Mouse (Mus musculus) hindbrain, embryonic 15.5 days (tissue): ENCODE data around the gene Olfr371. TPM values are rescaled to one million over a fixed set of nuclear protein-coding genes. Genes with fewer than 3 reads are reported as not detected.

ENCODE experiments used
- ATAC-seq: fragments of 200-750 bp; cut with Nextera tagmentation; 2 replicates; pipeline ENCODE4 v1.8.0; 2017; ENCODE audit warnings: low read depth, moderate number of reproducible peaks, moderate TSS enrichment; ENCODE audit not compliant: low FRiP score
- H3K27ac ChIP-seq: fragments of 300-500 bp; sonication (generic); replicated peaks from 2 replicates; pipeline ENCODE4 v1.5.1; 2015; ENCODE audit warnings: mild to moderate bottlenecking, inconsistent platforms
- H3K27me3 ChIP-seq: fragments of 300-500 bp; sonication (generic); 2 replicates; pipeline ENCODE4 v1.6.1; 2015; ENCODE audit warnings: control low read depth, inconsistent platforms
- H3K36me3 ChIP-seq: fragments of 300-500 bp; sonication (generic); 2 replicates; pipeline ENCODE4 v1.6.1; 2015; ENCODE audit warnings: control low read depth, inconsistent platforms
- H3K4me1 ChIP-seq: fragments of 300-500 bp; sonication (generic); replicated peaks from 2 replicates; pipeline ENCODE4 v1.6.1; 2015; ENCODE audit warnings: control low read depth, inconsistent platforms
- H3K4me2 ChIP-seq: fragments of 300-500 bp; sonication (generic); 2 replicates; pipeline ENCODE4 v1.6.1; 2015; ENCODE audit warnings: moderate library complexity, mild to moderate bottlenecking, inconsistent platforms
- H3K4me3 ChIP-seq: fragments of 300-500 bp; sonication (generic); 2 replicates; pipeline ENCODE4 v1.5.1; 2015; ENCODE audit warnings: mild to moderate bottlenecking, inconsistent platforms
- H3K9ac ChIP-seq: fragments of 300-500 bp; sonication (generic); 2 replicates; pipeline ENCODE4 v1.6.1; 2015; ENCODE audit warnings: inconsistent platforms
- H3K9me3 ChIP-seq: fragments of 300-500 bp; sonication (generic); 2 replicates; pipeline ENCODE4 v1.6.1; 2016; ENCODE audit warnings: control low read depth, inconsistent platforms
- WGBS: fragments of 180-500 bp; shearing (Covaris S2); methylation state at CpG from one replicate; pipeline ENCODE4 v1.1.7; 2015; 5-methylcytosine and 5-hydroxymethylcytosine counted together
- polyA plus RNA-seq: library from polyadenylated mRNA; unstranded; fragments of >200 nt; fragmentation: Nextera tagmentation; extraction: Ambion mirVana; gene quantifications from 2 replicates; pipeline ENCODE4 v1.2.1, GENCODE M21; 2015

Olfr371 gene
- not detected in 2 replicates for polyA plus RNA-seq

- H3K4me3 ChIP-seq, result no peak within 1 kb of the TSS
- WGBS, result 36% methylated on average over 1 of the region's 1 CpGs
Observed at GRCm38 (mm10) chr8:85225688-85226087, at the start of gene Olfr371. Gene Olfr371 (plus strand): TSS chr8:85225988.

GRCm38 (mm10) chr8:85192346-85192745 is 33.4 kb upstream of the Olfr371 start:
- H3K4me1 ChIP-seq, result no peaks in the 10 kb centered on the region
- no peaks in the 10 kb centered on the region for H3K36me3 ChIP-seq
- H3K27ac ChIP-seq, result no peak overlapping the region
- no peak overlapping the region for H3K4me2 ChIP-seq
- H3K4me3 ChIP-seq, result no peak overlapping the region
- H3K9me3 ChIP-seq, result no peaks in the 10 kb centered on the region
- no peak for ATAC-seq
- 85% methylated on average over 1 of the region's 1 CpGs for WGBS
- H3K9ac ChIP-seq, result no peak overlapping the region
- H3K27me3 ChIP-seq, result no peaks in the 10 kb centered on the region

More at GRCm38 (mm10) chr8:85225688-85226087, at the start of gene Olfr371:
- Histone ChIP-seq H3K36me3 (no peaks in the 10 kb centered on the region), H3K27me3 (no peaks in the 10 kb centered on the region), H3K9ac (no peak within 1 kb of the TSS), H3K9me3 (no peaks in the 10 kb centered on the region), H3K4me1 (no peaks in the 10 kb centered on the region), H3K4me2 (no peak within 1 kb of the TSS), H3K27ac (no peak within 1 kb of the TSS)
- no peak for ATAC-seq

GRCm38 (mm10) chr8:85220220-85220619 is 5.6 kb upstream of the Olfr371 start:
- Histone ChIP-seq H3K4me2 (no peak overlapping the region), H3K4me1 (no peaks in the 10 kb centered on the region), H3K4me3 (no peak overlapping the region), H3K36me3 (no peaks in the 10 kb centered on the region), H3K9ac (no peak overlapping the region), H3K27me3 (no peaks in the 10 kb centered on the region), H3K27ac (no peak overlapping the region), H3K9me3 (no peaks in the 10 kb centered on the region)
- WGBS, result 82% methylated on average over 4 of the region's 4 CpGs
- ATAC-seq, result no peak

GRCm38 (mm10) chr8:85220992-85221391 is 4.8 kb upstream of the Olfr371 start:
- Histone ChIP-seq H3K36me3 (no peaks in the 10 kb centered on the region), H3K9ac (no peak overlapping the region), H3K4me3 (no peak overlapping the region), H3K27me3 (no peaks in the 10 kb centered on the region), H3K27ac (no peak overlapping the region), H3K9me3 (no peaks in the 10 kb centered on the region), H3K4me2 (no peak overlapping the region), H3K4me1 (no peaks in the 10 kb centered on the region)
- WGBS, result 59% methylated on average over 6 of the region's 6 CpGs
- ATAC-seq, result no peak

GRCm38 (mm10) chr8:85227297-85227696 is 1.5 kb downstream of the Olfr371 start:
- Histone ChIP-seq H3K27me3 (no peaks in the 10 kb centered on the region), H3K9me3 (no peaks in the 10 kb centered on the region), H3K9ac (no peak overlapping the region), H3K36me3 (no peaks in the 10 kb centered on the region), H3K4me2 (no peak overlapping the region), H3K27ac (no peak overlapping the region), H3K4me1 (no peaks in the 10 kb centered on the region), H3K4me3 (no peak overlapping the region)
- ATAC-seq, result no peak
- WGBS, result 79% methylated on average over 1 of the region's 1 CpGs

Other genes with a start within 250 kb of the Olfr371 start
- gene Junb, start 247.3 kb upstream of the Olfr371 start, polyA plus RNA-seq, result 6.3 and 6.8 TPM in 2 replicates
- 34.0 and 37.3 TPM in 2 replicates for gene Hook2, start 235.4 kb upstream of the Olfr371 start, polyA plus RNA-seq
- 0.08 TPM in 1 of 2 replicates, not detected in the other for gene Best2, start 211.5 kb upstream of the Olfr371 start, polyA plus RNA-seq
- gene Asna1, start 200.7 kb upstream of the Olfr371 start, polyA plus RNA-seq, result 148 and 159 TPM in 2 replicates
- gene Trir, start 199.2 kb upstream of the Olfr371 start, polyA plus RNA-seq, result 123 and 132 TPM in 2 replicates
- 56.8 and 63.7 TPM in 2 replicates for gene Tnpo2, start 189.1 kb upstream of the Olfr371 start, polyA plus RNA-seq
- 72.0 and 76.1 TPM in 2 replicates for gene Fbxw9, start 165.9 kb upstream of the Olfr371 start, polyA plus RNA-seq
- gene Gm5741, start 158.0 kb upstream of the Olfr371 start, polyA plus RNA-seq, result 0.99 and 1.0 TPM in 2 replicates
- gene Dhps, start 154.2 kb upstream of the Olfr371 start, polyA plus RNA-seq, result 103 and 111 TPM in 2 replicates
- 117 and 119 TPM in 2 replicates for gene Wdr83os, start 145.2 kb upstream of the Olfr371 start, polyA plus RNA-seq
- 47.2 and 53.0 TPM in 2 replicates for gene Wdr83, start 144.7 kb upstream of the Olfr371 start, polyA plus RNA-seq
- 20.9 and 22.5 TPM in 2 replicates for gene Man2b1, start 142.7 kb upstream of the Olfr371 start, polyA plus RNA-seq
- 3.9 and 4.6 TPM in 2 replicates for gene Zfp791, start 102.9 kb upstream of the Olfr371 start, polyA plus RNA-seq
- gene Cks1brt, start 74.1 kb upstream of the Olfr371 start, polyA plus RNA-seq, result not detected in 2 replicates
- gene Orc6, start 73.6 kb downstream of the Olfr371 start, polyA plus RNA-seq, result 64.8 and 70.3 TPM in 2 replicates
- 169 TPM in 2 replicates for gene Vps35, start 73.8 kb downstream of the Olfr371 start, polyA plus RNA-seq
- 0.28 and 0.47 TPM in 2 replicates for gene Mylk3, start 160.4 kb downstream of the Olfr371 start, polyA plus RNA-seq
- 36.8 and 38.1 TPM in 2 replicates for gene 4921524J17Rik, start 206.8 kb downstream of the Olfr371 start, polyA plus RNA-seq